Mouse (Mus musculus): ENCODE results near the gene Arap1.

- no peak for TF ChIP-seq GATA1 (IDR thresholded peaks at IDR 0.05; ENCODE audit: borderline replicate concordance, low read length)
- no peak for TF ChIP-seq FLI1 (IDR thresholded peaks at IDR 0.05; ENCODE audit: low read length)
These were observed 18.3 kb upstream of the Arap1 start for GRCm38 (mm10) chr7:101329606-101330005.

Measured in megakaryocyte, embryonic 14.5 days (primary cell).